Mouse (Mus musculus) myocyte (in vitro differentiated cells): ENCODE measurements around the gene Fam83b. TPM values are rescaled to one million over a fixed set of nuclear protein-coding genes. Genes with fewer than 3 reads are reported as not detected.

Experiments
- H3K27me3 ChIP-seq: one replicate; pipeline ENCODE4 v1.6.1; 2011; ENCODE audit not compliant: control insufficient read depth, insufficient read depth, insufficient read length
- H3K36me3 ChIP-seq: one replicate; pipeline ENCODE4 v1.6.1; 2011; ENCODE audit not compliant: control insufficient read depth, insufficient read depth
- H3K4me2 ChIP-seq: one replicate; pipeline ENCODE4 v1.6.1; 2011; ENCODE audit warnings: low read depth, control low read depth
- H3K4me3 ChIP-seq: one replicate; pipeline ENCODE4 v1.5.1; 2011; ENCODE audit warnings: mild to moderate bottlenecking, control low read depth, moderate library complexity
- H3K79me2 ChIP-seq: one replicate; pipeline ENCODE4 v1.6.1; 2011; ENCODE audit not compliant: control insufficient read depth, insufficient read depth
- H3ac ChIP-seq: one replicate; pipeline ENCODE4 v1.6.1; 2011; ENCODE audit not compliant: control insufficient read depth, insufficient read length
- CEBPB ChIP-seq: IDR thresholded peaks from 2 replicates; pipeline ENCODE4 v1.6.1; 2011; ENCODE audit warnings: mild to moderate bottlenecking, moderate library complexity; ENCODE audit not compliant: poor library complexity, insufficient read depth, severe bottlenecking
- E2F4 ChIP-seq: IDR thresholded peaks from one replicate; pipeline ENCODE4 v1.6.1; 2011; ENCODE audit warnings: mild to moderate bottlenecking, control low read depth, moderate library complexity; ENCODE audit not compliant: insufficient read depth
- MAX ChIP-seq: IDR thresholded peaks from one replicate; pipeline ENCODE4 v1.6.1; 2011; ENCODE audit warnings: low read depth, mild to moderate bottlenecking, control low read depth
- MYOD1 ChIP-seq, 3 experiments: IDR thresholded peaks; one replicate each; pipeline ENCODE4 v1.6.1; 2011; ENCODE audit warnings: control low read depth in 2 of 3, low read depth in 2 of 3, mild to moderate bottlenecking in 2 of 3, moderate library complexity in 1 of 3; ENCODE audit not compliant: insufficient read length in 2 of 3, control insufficient read depth in 1 of 3
- MYOG ChIP-seq, 3 experiments: IDR thresholded peaks; one replicate each; pipeline ENCODE4 v1.6.1; 2011; ENCODE audit warnings: control low read depth in 2 of 3, low read depth in 2 of 3, mild to moderate bottlenecking in 2 of 3; ENCODE audit not compliant: insufficient read length in 2 of 3, control insufficient read depth in 1 of 3, insufficient read depth in 1 of 3
- POLR2A ChIP-seq: IDR thresholded peaks from one replicate; pipeline ENCODE4 v1.6.1; 2011; ENCODE audit warnings: low read depth, mild to moderate bottlenecking, control low read depth, moderate library complexity; ENCODE audit not compliant: insufficient read length
- POLR2AphosphoS2 ChIP-seq: IDR thresholded peaks from one replicate; pipeline ENCODE4 v1.6.1; 2011; ENCODE audit warnings: low read depth, control low read depth; ENCODE audit not compliant: insufficient read length
- REST ChIP-seq: IDR thresholded peaks from one replicate; pipeline ENCODE4 v1.6.1; 2011; ENCODE audit warnings: mild to moderate bottlenecking, control low read depth, moderate library complexity; ENCODE audit not compliant: insufficient read depth, insufficient read length
- SRF ChIP-seq: IDR thresholded peaks from one replicate; pipeline ENCODE4 v1.6.1; 2011; ENCODE audit warnings: low read depth; ENCODE audit not compliant: control insufficient read depth, insufficient read length
- TCF12 ChIP-seq: IDR thresholded peaks from one replicate; pipeline ENCODE4 v1.6.1; 2011; ENCODE audit warnings: mild to moderate bottlenecking, control low read depth; ENCODE audit not compliant: poor library complexity, insufficient read depth, severe bottlenecking
- TCF3 ChIP-seq: IDR thresholded peaks from one replicate; pipeline ENCODE4 v1.6.1; 2011; ENCODE audit warnings: low read depth, control low read depth; ENCODE audit not compliant: insufficient read length
- USF1 ChIP-seq: IDR thresholded peaks from one replicate; pipeline ENCODE4 v1.6.1; 2011; ENCODE audit warnings: low read depth, mild to moderate bottlenecking, control low read depth, moderate library complexity
- polyA plus RNA-seq: library from polyadenylated mRNA; unstranded; fragments of >200 nt; fragmentation: generic; extraction: Trizol; gene quantifications from one replicate; pipeline ENCODE4 v1.2.1, GENCODE M21; 2012; ENCODE audit warnings: missing spikeins

Gene Fam83b
- polyA plus RNA-seq, 1 experiment = 0.16 TPM

DNA sequence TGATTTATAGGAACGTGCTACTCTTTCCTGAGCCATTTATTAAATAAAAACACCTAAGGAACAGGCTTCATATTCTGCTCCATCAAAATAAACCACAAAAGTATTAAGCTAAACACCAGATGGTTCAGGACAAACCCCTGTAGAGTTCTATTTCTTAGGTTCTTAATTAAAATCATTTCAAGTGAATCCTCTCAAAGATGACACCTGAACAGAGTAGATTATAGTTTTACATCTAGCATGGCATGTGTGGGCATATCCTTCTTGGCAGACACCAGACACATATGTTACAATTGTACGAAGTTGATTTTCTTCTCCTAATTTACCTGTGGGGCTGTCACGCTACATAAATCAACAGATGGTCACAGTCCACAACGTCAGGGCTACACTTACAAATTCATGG lies 35.5 kb downstream of the Fam83b start:
- no peak overlapping the region for H3ac ChIP-seq
- no peaks in the 10 kb centered on the region for H3K36me3 ChIP-seq
- no peak overlapping the region for H3K4me3 ChIP-seq
- no peak for TF ChIP-seq POLR2A
- no peak for TF ChIP-seq MYOG (IDR thresholded peaks at IDR 0.05; ENCODE audit: control insufficient read depth in 1 of 3, insufficient read depth in 1 of 3, insufficient read length in 2 of 3, low read depth in 2 of 3)
- no peak for TF ChIP-seq CEBPB
- TF ChIP-seq POLR2AphosphoS2 = no peak
- TF ChIP-seq MAX = no peak
- H3K79me2 ChIP-seq = no peaks in the 10 kb centered on the region
- H3K27me3 ChIP-seq = no peaks in the 10 kb centered on the region
- H3K4me2 ChIP-seq = no peak overlapping the region

DNA sequence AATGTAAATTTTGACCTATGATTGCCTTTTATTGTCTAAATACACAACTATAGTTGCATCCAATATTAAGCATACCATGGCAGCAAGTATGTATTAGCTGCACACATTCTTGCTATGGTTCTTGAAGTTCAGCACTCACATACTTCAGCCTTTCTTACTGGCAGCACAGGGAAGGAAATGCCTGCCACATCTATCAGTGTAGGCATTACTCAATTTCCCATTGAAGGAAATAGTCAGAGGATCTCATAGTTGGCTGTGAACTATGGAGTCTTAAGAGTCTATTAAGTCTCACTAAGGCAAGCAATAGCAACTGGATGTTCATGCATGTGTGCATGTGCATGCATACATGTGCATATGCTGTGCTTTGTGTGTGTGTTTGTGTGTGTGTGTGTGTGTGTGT lies 41.3 kb downstream of the Fam83b start:
- no peaks in the 10 kb centered on the region for H3K27me3 ChIP-seq
- H3K36me3 ChIP-seq = no peaks in the 10 kb centered on the region

DNA sequence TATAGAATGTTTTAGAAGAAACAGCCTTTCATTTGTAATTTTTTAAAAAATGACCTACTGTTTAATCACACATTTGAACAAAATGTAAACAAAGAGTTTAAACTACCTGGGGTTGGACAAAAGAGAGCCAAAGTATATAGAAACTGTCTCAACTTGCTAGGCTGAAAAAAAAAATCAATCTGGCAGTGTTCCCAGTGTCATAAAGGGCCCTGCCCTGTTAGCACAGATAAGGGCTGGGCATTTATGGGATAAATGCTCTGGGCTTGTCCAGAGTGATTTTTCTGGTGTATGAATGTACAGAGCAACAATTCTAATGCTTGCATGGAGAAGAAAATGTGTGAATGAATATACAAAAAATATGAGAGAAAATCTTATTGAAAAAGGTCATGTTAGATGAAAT lies 43.8 kb downstream of the Fam83b start:
- Histone ChIP-seq H3K36me3 (no peaks in the 10 kb centered on the region), H3K4me3 (no peak overlapping the region), H3K27me3 (no peaks in the 10 kb centered on the region), H3K4me2 (no peak overlapping the region), H3K79me2 (no peaks in the 10 kb centered on the region), H3ac (no peak overlapping the region)
- TF ChIP-seq MYOD1 (IDR thresholded peaks at IDR 0.05; ENCODE audit: control insufficient read depth in 1 of 3, insufficient read length in 2 of 3, low read depth in 2 of 3) (no peak), CEBPB (no peak), TCF12 (no peak), POLR2AphosphoS2 (no peak), REST (no peak), MAX (no peak), E2F4 (no peak), MYOG (IDR thresholded peaks at IDR 0.05; ENCODE audit: control insufficient read depth in 1 of 3, insufficient read depth in 1 of 3, insufficient read length in 2 of 3, low read depth in 2 of 3) (no peak), POLR2A (no peak), USF1 (no peak), SRF (no peak), TCF3 (no peak)

More for the DNA sequence above, 41.3 kb downstream of the Fam83b start:
- no peak overlapping the region for H3K4me2 ChIP-seq
- TF ChIP-seq MYOD1 (IDR thresholded peaks at IDR 0.05; ENCODE audit: control insufficient read depth in 1 of 3, insufficient read length in 2 of 3, low read depth in 2 of 3) (no peak), TCF3 (no peak), E2F4 (no peak), USF1 (no peak)
- H3ac ChIP-seq = no peak overlapping the region
- H3K79me2 ChIP-seq = no peaks in the 10 kb centered on the region
- H3K4me3 ChIP-seq = no peak overlapping the region

DNA sequence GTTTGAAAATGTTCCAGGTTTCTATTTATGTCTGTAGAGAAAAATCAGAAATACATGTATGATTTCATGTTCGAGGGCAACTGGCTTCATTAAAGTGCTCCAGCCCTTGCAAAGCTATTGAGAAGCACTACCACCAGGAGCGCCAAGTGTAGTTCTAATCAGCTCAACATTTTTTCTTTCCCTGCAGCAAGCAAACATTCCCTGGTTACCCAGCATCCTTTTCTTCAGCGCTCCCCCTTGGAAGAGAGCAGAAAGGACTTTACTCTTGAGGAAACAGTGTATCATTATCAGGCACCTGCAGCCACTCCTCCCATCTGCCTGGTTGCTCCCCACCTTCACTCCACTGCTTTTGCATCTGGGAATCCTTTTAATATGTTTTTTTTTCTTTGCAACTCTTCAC lies 45.3 kb downstream of the Fam83b start:
- no peak for TF ChIP-seq MYOG (IDR thresholded peaks at IDR 0.05; ENCODE audit: control insufficient read depth in 1 of 3, insufficient read depth in 1 of 3, insufficient read length in 2 of 3, low read depth in 2 of 3)
- no peak for TF ChIP-seq E2F4
- TF ChIP-seq TCF3 = no peak
- TF ChIP-seq USF1 = no peak
- no peak for TF ChIP-seq TCF12
- no peak for TF ChIP-seq MYOD1 (IDR thresholded peaks at IDR 0.05; ENCODE audit: control insufficient read depth in 1 of 3, insufficient read length in 2 of 3, low read depth in 2 of 3)
- no peak for TF ChIP-seq MAX
- no peak for TF ChIP-seq POLR2AphosphoS2
- no peak for TF ChIP-seq REST
- TF ChIP-seq SRF = no peak
- Histone ChIP-seq H3K4me3 (no peak overlapping the region), H3K79me2 (no peaks in the 10 kb centered on the region), H3K36me3 (no peaks in the 10 kb centered on the region), H3ac (no peak overlapping the region), H3K4me2 (no peak overlapping the region), H3K27me3 (no peaks in the 10 kb centered on the region)

DNA sequence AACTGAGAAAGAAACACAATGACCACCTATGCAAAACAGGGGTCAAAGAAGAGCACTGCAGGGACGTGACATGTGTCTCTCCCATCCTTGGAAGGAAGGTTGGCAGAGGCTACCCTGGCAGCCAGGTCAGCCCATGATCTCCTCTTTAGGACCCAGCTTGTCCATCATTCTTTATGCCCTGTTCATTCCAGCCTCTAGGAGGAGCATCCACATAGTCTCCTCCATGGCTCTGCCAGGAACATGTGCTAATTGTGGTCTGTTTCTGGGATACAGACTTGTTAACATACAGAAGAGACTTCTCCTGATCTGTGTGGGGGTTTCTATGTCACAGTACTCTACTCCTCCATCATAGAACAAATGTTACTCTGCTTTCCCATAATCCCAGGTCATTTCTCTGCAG lies 48.3 kb downstream of the Fam83b start:
- Histone ChIP-seq H3K79me2 (no peaks in the 10 kb centered on the region), H3K27me3 (no peaks in the 10 kb centered on the region), H3K4me3 (no peak overlapping the region), H3ac (no peak overlapping the region), H3K4me2 (no peak overlapping the region), H3K36me3 (no peaks in the 10 kb centered on the region)
- TF ChIP-seq E2F4 = no peak

DNA sequence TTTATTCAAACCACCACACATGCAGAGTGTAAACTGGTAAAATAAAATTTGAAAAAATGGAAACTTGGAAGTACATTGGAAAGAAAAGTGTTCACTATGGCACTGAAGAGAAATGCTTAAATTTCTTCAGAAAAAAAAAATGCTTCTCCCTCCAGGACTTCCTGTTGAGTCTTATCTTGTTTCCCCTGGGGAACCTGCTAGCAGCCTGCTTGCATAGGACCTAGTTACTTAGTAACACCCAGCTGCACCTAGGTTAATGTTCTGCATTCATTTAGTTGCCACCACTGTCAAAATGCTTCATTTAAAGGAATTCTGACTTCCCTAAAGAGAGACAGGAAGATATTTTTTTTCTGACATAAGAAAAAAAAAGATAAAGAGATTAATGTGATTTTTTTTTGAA lies 61.3 kb downstream of the Fam83b start:
- no peak overlapping the region for H3K4me2 ChIP-seq
- H3K36me3 ChIP-seq = no peaks in the 10 kb centered on the region
- no peak overlapping the region for H3ac ChIP-seq
- no peaks in the 10 kb centered on the region for H3K79me2 ChIP-seq
- H3K4me3 ChIP-seq = no peak overlapping the region
- no peak for TF ChIP-seq E2F4
- no peak for TF ChIP-seq POLR2A
- TF ChIP-seq MYOG (IDR thresholded peaks at IDR 0.05; ENCODE audit: control insufficient read depth in 1 of 3, insufficient read depth in 1 of 3, insufficient read length in 2 of 3, low read depth in 2 of 3) = no peak
- no peak for TF ChIP-seq TCF12
- TF ChIP-seq TCF3 = no peak
- no peaks in the 10 kb centered on the region for H3K27me3 ChIP-seq
